Mouse (Mus musculus) neural tube, embryonic 15.5 days (tissue): ENCODE results near the gene Eef1akmt1. TPM values are rescaled to one million over a fixed set of nuclear protein-coding genes. Genes with fewer than 3 reads are reported as not detected.
A peak's percentile ranks its signal among the peaks of the same experiment; 100 is the strongest.

Source experiments
- ATAC-seq: fragments of 200-750 bp; cut with Nextera tagmentation; 2 replicates; pipeline ENCODE4 v1.8.0; 2017; ENCODE audit warnings: mild to moderate bottlenecking, moderate TSS enrichment, moderate library complexity; ENCODE audit not compliant: low FRiP score
- H3K27ac ChIP-seq: fragments of 300-500 bp; sonication (generic); replicated peaks from 2 replicates; pipeline ENCODE4 v1.5.1; 2015; ENCODE audit warnings: mild to moderate bottlenecking, inconsistent platforms
- H3K27me3 ChIP-seq: fragments of 300-500 bp; sonication (generic); replicated peaks from 2 replicates; pipeline ENCODE4 v1.6.1; 2015; ENCODE audit warnings: inconsistent platforms
- H3K36me3 ChIP-seq: fragments of 300-500 bp; sonication (generic); 2 replicates; pipeline ENCODE4 v1.6.1; 2015; ENCODE audit warnings: inconsistent platforms
- H3K4me1 ChIP-seq: fragments of 300-500 bp; sonication (generic); 2 replicates; pipeline ENCODE4 v1.6.1; 2015; ENCODE audit warnings: inconsistent platforms
- H3K4me2 ChIP-seq: fragments of 300-500 bp; sonication (generic); 2 replicates; pipeline ENCODE4 v1.6.1; 2015; ENCODE audit warnings: inconsistent platforms, mild to moderate bottlenecking, moderate library complexity
- H3K4me3 ChIP-seq: fragments of 300-500 bp; sonication (generic); replicated peaks from 2 replicates; pipeline ENCODE4 v1.5.1; 2015; ENCODE audit warnings: mild to moderate bottlenecking, inconsistent platforms
- H3K9ac ChIP-seq: fragments of 300-500 bp; sonication (generic); replicated peaks from 2 replicates; pipeline ENCODE4 v1.6.1; 2015; ENCODE audit warnings: mild to moderate bottlenecking, inconsistent platforms
- H3K9me3 ChIP-seq: fragments of 300-500 bp; sonication (generic); replicated peaks from 2 replicates; pipeline ENCODE4 v1.6.1; 2016; ENCODE audit warnings: inconsistent platforms
- WGBS: fragments of 180-500 bp; shearing (Covaris S2); methylation state at CpG from one replicate; pipeline ENCODE4 v1.1.7; 2015; ENCODE audit warnings: mixed read lengths; 5-methylcytosine and 5-hydroxymethylcytosine counted together
- polyA plus RNA-seq: library from polyadenylated mRNA; unstranded; fragments of >200 nt; fragmentation: Nextera tagmentation; extraction: Ambion mirVana; gene quantifications from 2 replicates; pipeline ENCODE4 v1.2.1, GENCODE M21; 2015

The Eef1akmt1 gene
- polyA plus RNA-seq, 1 experiment from 2014 or later = 104 TPM

DNA sequence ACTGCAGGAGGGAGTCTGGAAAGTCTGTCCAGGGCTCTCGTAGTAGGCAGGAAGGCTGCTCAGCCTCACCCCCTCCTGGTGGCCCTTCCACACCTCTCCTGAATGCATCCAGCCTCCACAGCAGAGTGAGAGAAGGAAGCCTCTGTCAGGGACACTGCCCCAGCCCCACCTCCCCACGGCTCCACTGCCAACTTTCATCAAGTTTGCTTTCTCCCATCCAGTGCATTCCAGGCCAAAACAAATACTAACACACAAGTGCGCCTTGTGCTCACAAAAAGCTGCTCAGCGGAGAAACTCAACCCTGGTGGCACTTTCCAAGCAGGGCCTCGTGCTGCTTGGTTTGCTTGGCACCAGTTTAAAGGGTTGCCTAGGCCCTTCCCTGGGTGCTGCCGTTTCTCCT is 61.9 kb downstream of the Eef1akmt1 start:
- no peaks in the 10 kb centered on the region for H3K9me3 ChIP-seq
- no peak overlapping the region for H3K9ac ChIP-seq
- no peaks in the 10 kb centered on the region for H3K36me3 ChIP-seq
- H3K4me1 ChIP-seq = no peaks in the 10 kb centered on the region
- no peak overlapping the region for H3K4me2 ChIP-seq
- H3K27me3 ChIP-seq = no peaks in the 10 kb centered on the region
- H3K27ac ChIP-seq = no peak overlapping the region
- peak; percentile 63 for ATAC-seq
- no peak overlapping the region for H3K4me3 ChIP-seq
- 63% methylated on average over 6 of the region's 6 CpGs for WGBS

- Histone ChIP-seq H3K36me3 (peaks cover 6% of the 10 kb centered on the region; the same call in 1 of the 2 replicates), H3K4me2 (no peak overlapping the region), H3K27ac (no peak overlapping the region), H3K4me1 (no peaks in the 10 kb centered on the region), H3K4me3 (no peak overlapping the region), H3K9me3 (no peaks in the 10 kb centered on the region), H3K27me3 (no peaks in the 10 kb centered on the region), H3K9ac (no peak overlapping the region)
- no peak for ATAC-seq
- WGBS = 88% methylated on average over 6 of the region's 6 CpGs
These were observed 67.7 kb downstream of the Eef1akmt1 start for GRCm38 (mm10) chr14:57503729-57504128.

Other genes starting within 250 kb of the Eef1akmt1 start
- gene Cryl1, start 173.1 kb downstream of the Eef1akmt1 start, polyA plus RNA-seq = 12.2 and 24.5 TPM in 2 replicates
- 14.6 and 18.3 TPM in 2 replicates for gene Ift88, start 147.6 kb downstream of the Eef1akmt1 start, polyA plus RNA-seq
- gene Il17d, start 46.8 kb downstream of the Eef1akmt1 start, polyA plus RNA-seq = 6.0 and 7.3 TPM in 2 replicates
- 11.0 and 13.3 TPM in 2 replicates for gene Xpo4, start 93.8 kb upstream of the Eef1akmt1 start, polyA plus RNA-seq
- gene Gm49361, start 174.5 kb upstream of the Eef1akmt1 start, polyA plus RNA-seq = not detected in 2 replicates
- gene Lats2, start 186.8 kb upstream of the Eef1akmt1 start, polyA plus RNA-seq = 5.8 and 8.5 TPM in 2 replicates
- gene Sap18, start 226.6 kb upstream of the Eef1akmt1 start, polyA plus RNA-seq = 26.5 and 28.7 TPM in 2 replicates